Mouse (Mus musculus): Measurements from ENCODE around the gene Eea1. TPM values are rescaled to one million over a fixed set of nuclear protein-coding genes. Genes with fewer than 3 reads are reported as not detected.

The Eea1 gene
- polyA plus RNA-seq, 1 experiment from 2014 or later, result 13.5 TPM

DNA sequence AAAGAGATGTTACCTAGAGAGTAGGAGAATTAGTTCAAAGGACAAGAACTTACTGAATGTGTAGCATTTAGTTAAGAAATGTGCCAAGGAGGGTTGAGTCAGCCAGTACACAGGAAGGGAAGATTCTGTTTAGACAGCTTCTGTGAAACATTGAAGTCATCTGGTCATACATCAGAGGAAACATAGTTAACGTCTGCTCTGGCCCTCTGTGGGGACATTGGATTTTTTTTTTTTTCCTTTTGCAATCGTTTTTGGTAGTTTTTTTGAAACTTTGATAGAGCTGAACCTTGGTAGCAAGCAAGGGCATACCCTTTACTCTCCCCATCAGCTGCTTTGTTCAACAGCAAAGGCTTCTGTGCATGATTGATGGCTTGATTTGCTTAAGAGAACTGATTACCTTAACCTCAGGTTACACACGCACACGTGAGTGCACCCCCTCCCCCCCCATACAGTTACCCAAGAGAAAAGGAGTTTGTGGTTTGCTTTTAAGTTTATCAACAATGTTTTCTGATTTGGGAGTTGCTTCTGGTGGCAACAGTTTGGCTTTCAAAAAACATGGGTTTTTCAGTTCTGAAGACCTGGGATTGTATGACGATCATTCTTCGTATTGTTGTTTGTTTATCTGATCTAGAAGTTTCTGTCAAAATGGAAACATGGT is 1.4 kb downstream of the Eea1 start:
- Histone ChIP-seq H3K4me3 (ENCODE audit: low read depth, low read length) (peak overlapping the region; percentile 79; the same call in 1 of the 2 replicates), H3K9me3 (ENCODE audit: control insufficient read depth, low read length) (no peaks in the 10 kb centered on the region), H3K4me2 (ENCODE audit: low read depth) (peak overlapping the region; percentile 90), H3K36me3 (ENCODE audit: control insufficient read depth, insufficient read depth, low read length) (no peaks in the 10 kb centered on the region), H3K4me1 (ENCODE audit: control insufficient read depth, insufficient read depth, low read length) (peaks cover 11% of the 10 kb centered on the region; the same call in 1 of the 2 replicates), H3K9ac (ENCODE audit: low read length) (no peak overlapping the region), H3K27me3 (ENCODE audit: control insufficient read depth, insufficient read depth, low read length) (no peaks in the 10 kb centered on the region), H3K27ac (ENCODE audit: low read depth, low read length) (no peak overlapping the region)
- ATAC-seq (ENCODE audit: insufficient read depth, low FRiP score, low TSS enrichment), result no peak
- DNase-seq (ENCODE audit: low spot score), result no peak
- WGBS, result 56% methylated on average over 6 of the region's 6 CpGs

GRCm38 (mm10) chr10:95945086-95945485 is 4.6 kb downstream of the Eea1 start:
- DNase-seq (ENCODE audit: low spot score) (no peak), ATAC-seq (ENCODE audit: insufficient read depth, low FRiP score, low TSS enrichment) (no peak)
- WGBS, result 85% methylated on average over 1 of the region's 1 CpGs
- H3K4me2 ChIP-seq (ENCODE audit: low read depth), result no peak overlapping the region
- no peaks in the 10 kb centered on the region for H3K36me3 ChIP-seq (ENCODE audit: control insufficient read depth, insufficient read depth, low read length)
- H3K9ac ChIP-seq (ENCODE audit: low read length), result no peak overlapping the region
- H3K27ac ChIP-seq (ENCODE audit: low read depth, low read length), result no peak overlapping the region
- H3K9me3 ChIP-seq (ENCODE audit: control insufficient read depth, low read length), result no peaks in the 10 kb centered on the region
- no peak overlapping the region for H3K4me3 ChIP-seq (ENCODE audit: low read depth, low read length)
- peaks cover 8% of the 10 kb centered on the region; the same call in 1 of the 2 replicates for H3K4me1 ChIP-seq (ENCODE audit: control insufficient read depth, insufficient read depth, low read length)
- H3K27me3 ChIP-seq (ENCODE audit: control insufficient read depth, insufficient read depth, low read length), result no peaks in the 10 kb centered on the region

DNA sequence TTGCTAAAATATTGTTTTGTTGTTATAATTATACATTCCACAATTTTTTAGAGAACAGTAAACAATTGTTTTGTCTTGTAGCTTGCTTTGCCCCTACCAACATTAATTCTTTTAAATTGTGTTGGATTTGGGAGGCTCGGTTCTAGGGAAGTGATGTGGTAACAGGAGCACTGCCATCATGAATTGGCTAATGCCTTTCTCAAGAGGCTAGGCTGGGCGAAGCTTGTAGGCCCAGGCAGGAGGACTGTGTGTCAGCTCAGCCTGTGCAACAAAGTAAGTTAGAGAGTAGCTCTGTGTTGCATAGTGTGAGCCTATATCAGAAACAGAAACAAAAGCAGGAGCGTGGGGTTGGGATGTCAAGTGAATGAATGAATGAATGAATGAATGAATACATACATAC is 9.0 kb downstream of the Eea1 start:
- ATAC-seq (ENCODE audit: insufficient read depth, low FRiP score, low TSS enrichment), result no peak
- H3K4me1 ChIP-seq (ENCODE audit: control insufficient read depth, insufficient read depth, low read length), result no peaks in the 10 kb centered on the region
- 86% methylated on average over 3 of the region's 3 CpGs for WGBS

GRCm38 (mm10) chr10:95950194-95950593 is 9.7 kb downstream of the Eea1 start:
- Histone ChIP-seq H3K27ac (ENCODE audit: low read depth, low read length) (no peak overlapping the region), H3K36me3 (ENCODE audit: control insufficient read depth, insufficient read depth, low read length) (no peaks in the 10 kb centered on the region), H3K4me2 (ENCODE audit: low read depth) (no peak overlapping the region), H3K4me1 (ENCODE audit: control insufficient read depth, insufficient read depth, low read length) (no peaks in the 10 kb centered on the region), H3K9me3 (ENCODE audit: control insufficient read depth, low read length) (no peaks in the 10 kb centered on the region), H3K9ac (ENCODE audit: low read length) (no peak overlapping the region), H3K4me3 (ENCODE audit: low read depth, low read length) (no peak overlapping the region), H3K27me3 (ENCODE audit: control insufficient read depth, insufficient read depth, low read length) (no peaks in the 10 kb centered on the region)
- ATAC-seq (ENCODE audit: insufficient read depth, low FRiP score, low TSS enrichment), result no peak
- DNase-seq (ENCODE audit: low spot score), result no peak
- WGBS, result 93% methylated on average over 5 of the region's 5 CpGs

More for the DNA sequence above, 9.0 kb downstream of the Eea1 start:
- Histone ChIP-seq H3K4me2 (ENCODE audit: low read depth) (no peak overlapping the region), H3K9ac (ENCODE audit: low read length) (no peak overlapping the region), H3K27me3 (ENCODE audit: control insufficient read depth, insufficient read depth, low read length) (no peaks in the 10 kb centered on the region), H3K36me3 (ENCODE audit: control insufficient read depth, insufficient read depth, low read length) (no peaks in the 10 kb centered on the region), H3K9me3 (ENCODE audit: control insufficient read depth, low read length) (no peaks in the 10 kb centered on the region), H3K4me3 (ENCODE audit: low read depth, low read length) (no peak overlapping the region), H3K27ac (ENCODE audit: low read depth, low read length) (no peak overlapping the region)
- no peak for DNase-seq (ENCODE audit: low spot score)

DNA sequence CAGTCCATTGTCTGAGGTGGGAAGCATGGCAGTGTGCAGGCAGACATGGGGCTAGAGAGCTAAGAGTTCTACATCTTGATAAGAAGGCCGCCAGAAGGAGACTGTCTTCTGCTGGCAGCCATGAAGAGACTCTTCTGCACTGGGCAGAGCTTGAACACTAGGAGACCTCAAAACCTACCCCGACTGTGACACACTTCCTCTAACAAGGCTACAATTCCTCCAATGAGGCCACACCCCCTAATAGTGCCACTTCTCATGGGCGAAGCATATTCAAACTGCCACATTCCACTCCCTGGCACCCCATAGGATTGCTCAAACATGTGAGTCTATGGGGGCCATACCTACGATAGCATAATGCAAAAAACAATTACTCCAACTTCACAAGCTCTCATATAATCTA is 10.3 kb downstream of the Eea1 start:
- ATAC-seq (ENCODE audit: insufficient read depth, low FRiP score, low TSS enrichment) (no peak), DNase-seq (ENCODE audit: low spot score) (no peak)
- Histone ChIP-seq H3K9ac (ENCODE audit: low read length) (no peak overlapping the region), H3K27me3 (ENCODE audit: control insufficient read depth, insufficient read depth, low read length) (no peaks in the 10 kb centered on the region), H3K4me3 (ENCODE audit: low read depth, low read length) (no peak overlapping the region), H3K36me3 (ENCODE audit: control insufficient read depth, insufficient read depth, low read length) (no peaks in the 10 kb centered on the region), H3K4me2 (ENCODE audit: low read depth) (no peak overlapping the region), H3K4me1 (ENCODE audit: control insufficient read depth, insufficient read depth, low read length) (no peaks in the 10 kb centered on the region), H3K9me3 (ENCODE audit: control insufficient read depth, low read length) (no peaks in the 10 kb centered on the region), H3K27ac (ENCODE audit: low read depth, low read length) (no peak overlapping the region)
- WGBS, result 94% methylated on average over 4 of the region's 4 CpGs

DNA sequence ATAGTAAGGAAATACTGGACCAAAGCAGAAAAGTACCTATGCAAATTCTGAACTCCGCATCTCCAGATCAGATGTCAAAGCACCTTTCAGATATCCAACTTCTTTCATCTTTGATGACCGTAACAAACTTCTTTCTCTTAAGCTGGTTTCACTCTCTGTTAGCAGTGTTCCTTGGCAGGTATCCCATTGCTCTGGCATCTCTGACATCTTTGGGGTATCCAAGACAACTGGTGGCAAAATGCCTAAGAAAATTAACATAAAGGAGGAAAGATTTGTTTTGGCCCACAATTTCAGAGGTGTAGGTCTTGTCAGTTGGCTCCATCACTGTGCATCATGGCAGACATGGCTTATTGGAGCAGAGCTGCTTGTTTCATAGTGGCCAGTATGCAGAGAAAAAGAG is 10.9 kb downstream of the Eea1 start:
- Histone ChIP-seq H3K4me2 (ENCODE audit: low read depth) (no peak overlapping the region), H3K36me3 (ENCODE audit: control insufficient read depth, insufficient read depth, low read length) (no peaks in the 10 kb centered on the region), H3K27ac (ENCODE audit: low read depth, low read length) (no peak overlapping the region), H3K4me3 (ENCODE audit: low read depth, low read length) (no peak overlapping the region), H3K4me1 (ENCODE audit: control insufficient read depth, insufficient read depth, low read length) (no peaks in the 10 kb centered on the region), H3K9ac (ENCODE audit: low read length) (no peak overlapping the region), H3K27me3 (ENCODE audit: control insufficient read depth, insufficient read depth, low read length) (no peaks in the 10 kb centered on the region), H3K9me3 (ENCODE audit: control insufficient read depth, low read length) (no peaks in the 10 kb centered on the region)
- no peak for DNase-seq (ENCODE audit: low spot score)
- no peak for ATAC-seq (ENCODE audit: insufficient read depth, low FRiP score, low TSS enrichment)
- 95% methylated on average over 2 of the region's 2 CpGs for WGBS

DNA sequence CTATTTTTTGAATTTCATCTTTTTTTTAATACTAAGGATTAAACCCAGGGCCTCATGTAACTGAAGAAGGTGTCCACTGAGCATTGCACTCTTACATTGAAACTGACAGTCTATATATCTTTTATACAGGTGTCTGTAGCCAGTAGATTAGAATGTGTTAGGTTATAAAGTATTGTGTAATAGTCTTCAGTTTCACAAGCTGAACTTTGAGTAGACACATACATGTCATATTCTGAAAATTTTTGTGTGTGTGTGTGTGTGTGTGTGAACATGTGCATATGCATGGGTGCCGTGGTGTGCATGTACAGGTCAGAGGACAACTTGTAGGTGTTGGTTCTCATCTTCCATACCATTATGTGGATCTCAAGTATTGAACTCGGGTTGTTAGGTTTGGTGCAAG is 16.2 kb downstream of the Eea1 start:
- Histone ChIP-seq H3K9ac (ENCODE audit: low read length) (no peak overlapping the region), H3K27me3 (ENCODE audit: control insufficient read depth, insufficient read depth, low read length) (no peaks in the 10 kb centered on the region), H3K36me3 (ENCODE audit: control insufficient read depth, insufficient read depth, low read length) (no peaks in the 10 kb centered on the region), H3K27ac (ENCODE audit: low read depth, low read length) (no peak overlapping the region), H3K4me3 (ENCODE audit: low read depth, low read length) (no peak overlapping the region), H3K4me1 (ENCODE audit: control insufficient read depth, insufficient read depth, low read length) (no peaks in the 10 kb centered on the region), H3K4me2 (ENCODE audit: low read depth) (no peak overlapping the region), H3K9me3 (ENCODE audit: control insufficient read depth, low read length) (no peaks in the 10 kb centered on the region)
- 93% methylated on average over 2 of the region's 2 CpGs for WGBS
- DNase-seq (ENCODE audit: low spot score) (no peak), ATAC-seq (ENCODE audit: insufficient read depth, low FRiP score, low TSS enrichment) (no peak)

DNA sequence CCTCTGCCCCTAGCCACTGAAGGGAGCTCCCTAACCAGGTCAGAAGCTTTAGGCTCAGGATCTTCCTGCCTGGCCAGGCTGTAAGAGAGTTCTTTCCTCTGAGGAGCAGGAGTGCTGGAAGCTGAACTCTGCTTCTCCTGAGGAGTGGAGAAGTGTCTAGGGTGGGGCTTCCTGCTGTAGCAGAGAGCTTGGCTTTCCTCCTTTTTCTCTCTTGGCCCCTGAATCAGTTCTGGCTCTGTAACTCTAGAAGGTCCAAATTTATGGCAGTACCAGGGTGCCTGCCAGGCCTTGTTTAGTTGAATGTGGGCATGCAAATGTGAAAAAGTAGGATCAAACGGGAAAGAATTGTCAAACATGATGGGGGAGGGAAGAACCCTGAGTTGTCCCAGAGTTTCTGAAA is 17.1 kb downstream of the Eea1 start:
- DNase-seq (ENCODE audit: low spot score) (no peak), ATAC-seq (ENCODE audit: insufficient read depth, low FRiP score, low TSS enrichment) (no peak)
- Histone ChIP-seq H3K36me3 (ENCODE audit: control insufficient read depth, insufficient read depth, low read length) (no peaks in the 10 kb centered on the region), H3K9me3 (ENCODE audit: control insufficient read depth, low read length) (no peaks in the 10 kb centered on the region), H3K4me3 (ENCODE audit: low read depth, low read length) (no peak overlapping the region), H3K4me1 (ENCODE audit: control insufficient read depth, insufficient read depth, low read length) (no peaks in the 10 kb centered on the region), H3K4me2 (ENCODE audit: low read depth) (no peak overlapping the region), H3K9ac (ENCODE audit: low read length) (no peak overlapping the region), H3K27ac (ENCODE audit: low read depth, low read length) (no peak overlapping the region), H3K27me3 (ENCODE audit: control insufficient read depth, insufficient read depth, low read length) (no peaks in the 10 kb centered on the region)
- 65% methylated on average over 1 of the region's 1 CpGs for WGBS

GRCm38 (mm10) chr10:95964679-95965078 is 24.2 kb downstream of the Eea1 start:
- WGBS, result 94% methylated on average over 1 of the region's 1 CpGs
- no peaks in the 10 kb centered on the region for H3K36me3 ChIP-seq (ENCODE audit: control insufficient read depth, insufficient read depth, low read length)
- H3K4me1 ChIP-seq (ENCODE audit: control insufficient read depth, insufficient read depth, low read length), result no peaks in the 10 kb centered on the region
- DNase-seq (ENCODE audit: low spot score) (no peak), ATAC-seq (ENCODE audit: insufficient read depth, low FRiP score, low TSS enrichment) (no peak)
- no peaks in the 10 kb centered on the region for H3K27me3 ChIP-seq (ENCODE audit: control insufficient read depth, insufficient read depth, low read length)
- H3K4me3 ChIP-seq (ENCODE audit: low read depth, low read length), result no peak overlapping the region
- no peak overlapping the region for H3K4me2 ChIP-seq (ENCODE audit: low read depth)
- H3K9ac ChIP-seq (ENCODE audit: low read length), result no peak overlapping the region
- no peaks in the 10 kb centered on the region for H3K9me3 ChIP-seq (ENCODE audit: control insufficient read depth, low read length)
- H3K27ac ChIP-seq (ENCODE audit: low read depth, low read length), result no peak overlapping the region
